Mouse (Mus musculus) gastrocnemius, postnatal 14 days (tissue): Measurements from ENCODE around the gene Lrrc37a. TPM values are rescaled to one million over a fixed set of nuclear protein-coding genes. Genes with fewer than 3 reads are reported as not detected.
"Not testable (repeated sequence)": the region's sequence is repeated elsewhere in the genome, so short reads cannot be mapped to it uniquely, and the experiment has no call there.

Experiments
- DNase-seq: peaks from one replicate; pipeline ENCODE4 v3.0.0; 2021; ENCODE audit warnings: mixed read lengths
- intact Hi-C: fragments of 180-260 bp; cut with DNase I; formaldehyde crosslinking; loops from one replicate; pipeline ENCODE4 v1.15.1; 2025; ENCODE audit warnings: low total_unique reads
- long read RNA-seq, 2 experiments: library from polyadenylated mRNA; stranded (forward); transcript quantifications; one replicate each; pipeline ENCODE4 v2.0.0; 2021
- total RNA-seq, 2 experiments: library from RNA; stranded (reverse); gene quantifications; 2 replicates each; pipeline ENCODE4 v1.2.3; 2021

Lrrc37a gene
- not detected for total RNA-seq
- long read RNA-seq, experiment 1: 0 reads
- long read RNA-seq, experiment 2: 0 reads

DNA sequence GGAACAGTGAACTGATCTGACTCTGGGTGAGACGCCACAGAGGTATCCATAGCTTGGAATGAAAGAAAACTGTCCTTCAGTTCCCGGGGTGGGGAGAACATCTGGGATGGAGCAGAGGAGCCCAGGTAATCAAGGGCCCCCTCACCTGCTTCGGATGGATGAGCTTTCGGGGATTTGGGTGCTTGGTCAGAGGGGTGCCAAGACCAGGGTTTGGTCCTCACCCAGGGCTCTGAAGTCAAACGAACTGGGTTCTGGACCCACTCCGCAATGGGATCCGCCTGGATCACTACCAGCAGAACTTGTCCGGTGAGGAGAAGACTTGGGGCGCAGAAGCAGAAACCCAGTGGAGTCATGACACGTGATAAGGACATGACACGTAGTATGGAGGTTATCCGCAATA is at the start of gene Lrrc37a:
Lrrc37a (minus strand) TSS at position 101 of the 400 bp plus-strand sequence.
- intact Hi-C loops: no loop called here
- DNase-seq: no peak

DNA sequence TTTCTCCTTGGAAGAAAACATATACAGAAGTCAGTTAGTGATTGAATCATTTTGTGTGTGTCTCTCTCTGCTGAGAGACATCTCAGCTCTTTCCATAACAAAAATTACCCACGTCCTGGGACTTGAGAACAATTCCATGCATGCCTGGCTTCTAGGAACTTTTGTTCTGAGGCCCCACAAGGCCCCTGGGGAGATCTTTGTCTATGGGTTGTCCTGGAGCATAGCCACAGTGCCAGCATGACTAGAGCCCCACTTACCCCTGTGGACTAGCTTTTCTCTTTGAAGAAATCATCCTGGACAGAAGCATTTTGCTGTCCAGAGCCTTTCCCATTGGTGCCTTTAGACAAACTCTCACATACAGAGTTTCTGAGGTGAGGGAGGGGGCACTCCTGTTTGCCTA is 30.6 kb upstream of the Lrrc37a start:
- intact Hi-C loops, DNase-seq: not testable (repeated sequence)

DNA sequence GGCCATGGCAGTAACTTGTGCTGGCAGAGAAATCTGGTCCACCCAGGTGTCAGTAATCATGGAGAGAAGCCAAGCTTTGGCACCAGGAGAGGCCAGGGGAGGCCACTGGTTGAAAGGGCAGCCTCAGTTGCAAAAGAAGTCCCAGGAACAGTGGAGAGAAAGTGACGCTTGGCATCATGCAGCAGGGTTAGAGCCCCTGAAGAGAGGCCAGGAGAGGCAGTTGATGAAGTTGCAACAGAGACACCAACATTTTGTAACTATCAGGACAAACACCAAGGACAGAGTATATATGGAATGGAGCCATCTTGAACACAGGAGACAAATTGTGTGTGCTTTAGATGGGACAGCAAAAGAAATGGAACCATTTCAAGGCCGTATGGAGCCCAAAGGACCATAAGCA is 7.7 kb upstream of the Lrrc37a start:
- no peak for DNase-seq
- intact Hi-C loops: no loop called here

GRCm38 (mm10) chr11:103464443-103464842 is 40.0 kb downstream of the Lrrc37a start:
- DNase-seq: no peak
- intact Hi-C loops: loop anchor here (10.0 kb wide), 1 partner anchor 110 kb away; no protein-coding TSS in a partner anchor

DNA sequence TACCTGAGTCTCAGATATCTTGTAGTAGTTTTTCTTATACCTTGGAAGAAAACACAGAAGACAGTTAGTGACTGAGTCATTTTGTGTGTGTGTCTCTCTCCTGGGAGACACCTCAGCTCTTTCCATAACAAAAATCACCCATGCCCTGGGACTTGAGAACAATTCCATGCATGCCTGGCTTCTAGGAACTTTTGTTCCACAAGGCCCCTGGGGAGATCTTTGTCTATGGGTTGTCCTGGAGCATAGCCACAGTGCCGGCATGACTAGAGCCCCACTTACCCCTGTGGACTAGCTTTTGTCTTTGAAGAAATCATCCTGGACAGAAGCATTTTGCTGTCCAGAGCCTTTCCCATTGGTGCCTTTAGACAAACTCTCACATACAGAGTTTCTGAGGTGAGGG is 53.3 kb downstream of the Lrrc37a start:
- intact Hi-C loops, DNase-seq: not testable (repeated sequence)

GRCm38 (mm10) chr11:103449721-103450120 is 54.7 kb downstream of the Lrrc37a start:
- intact Hi-C loops: not testable (repeated sequence)

DNA sequence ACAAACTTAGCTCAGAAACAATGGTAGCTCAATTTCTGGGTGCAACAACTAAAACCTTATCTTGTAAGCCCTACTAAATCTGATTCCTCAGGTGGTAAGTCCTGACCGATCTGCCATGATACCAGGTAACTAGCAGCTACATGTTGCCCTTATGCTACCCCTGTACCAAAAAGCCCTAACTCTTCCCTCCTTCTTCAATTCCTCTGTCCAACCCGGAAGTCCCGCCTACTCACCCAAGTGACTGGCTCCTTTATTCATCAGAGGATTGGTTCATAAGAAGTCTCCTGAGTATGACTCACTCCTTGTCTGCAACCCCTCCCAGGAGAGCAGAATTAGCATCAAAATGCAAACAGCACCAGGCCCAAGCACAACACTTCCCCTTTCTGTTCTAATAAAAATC is 60.7 kb downstream of the Lrrc37a start:
- DNase-seq: no peak
- intact Hi-C loops: no loop called here

More at GRCm38 (mm10) chr11:103449721-103450120, 54.7 kb downstream of the Lrrc37a start:
- DNase-seq: not testable (repeated sequence)

DNA sequence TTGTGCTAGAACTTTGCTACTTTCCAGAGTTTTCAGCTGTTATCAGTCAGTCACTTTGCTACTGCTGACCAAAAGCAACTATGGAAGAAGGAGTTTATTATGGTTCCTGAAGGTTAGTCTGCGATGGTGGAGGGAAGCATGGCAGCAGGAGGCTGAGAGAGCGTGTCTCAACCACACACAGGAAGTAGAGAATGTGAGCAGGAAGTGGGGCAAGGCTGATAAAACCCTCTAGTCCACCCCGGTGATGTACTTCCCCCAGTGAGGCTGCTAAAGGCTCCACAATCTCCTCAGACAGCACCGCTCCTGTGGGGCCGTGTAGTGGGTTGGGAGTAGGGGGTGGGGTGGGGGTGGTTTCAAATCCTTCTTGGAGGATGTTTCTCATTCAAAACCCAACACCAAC is 68.1 kb downstream of the Lrrc37a start:
- intact Hi-C loops: no loop called here
- no peak for DNase-seq

- DNase-seq: no peak
- intact Hi-C loops: no loop called here
Observed at GRCm38 (mm10) chr11:103425031-103425430, 79.4 kb downstream of the Lrrc37a start.

- no peak for DNase-seq
- intact Hi-C loops: no loop called here
Observed at GRCm38 (mm10) chr11:103419667-103420066, 84.7 kb downstream of the Lrrc37a start.

- no peak for DNase-seq
- intact Hi-C loops: no loop called here
Observed at GRCm38 (mm10) chr11:103419226-103419625, 85.2 kb downstream of the Lrrc37a start.

DNA sequence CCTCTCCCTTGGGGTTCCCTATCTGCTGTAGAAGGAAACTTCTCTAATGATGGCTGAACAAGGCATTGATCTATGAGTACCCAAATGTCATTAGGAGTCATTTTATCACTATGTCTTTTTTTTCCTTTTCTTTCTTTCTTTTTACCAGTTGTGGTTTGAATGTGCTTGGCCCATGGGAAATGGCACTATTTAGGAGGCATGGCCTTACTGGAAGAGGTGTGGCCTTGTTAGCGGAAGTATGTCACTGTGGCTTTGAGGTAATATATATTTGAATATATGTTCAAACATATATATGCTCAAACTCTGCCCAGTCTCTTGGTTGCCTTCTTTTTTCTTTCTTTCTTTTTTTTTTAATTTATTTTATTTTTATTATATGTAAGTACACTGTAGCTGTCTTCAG is 90.9 kb downstream of the Lrrc37a start:
- DNase-seq: no peak
- intact Hi-C loops: no loop called here

DNA sequence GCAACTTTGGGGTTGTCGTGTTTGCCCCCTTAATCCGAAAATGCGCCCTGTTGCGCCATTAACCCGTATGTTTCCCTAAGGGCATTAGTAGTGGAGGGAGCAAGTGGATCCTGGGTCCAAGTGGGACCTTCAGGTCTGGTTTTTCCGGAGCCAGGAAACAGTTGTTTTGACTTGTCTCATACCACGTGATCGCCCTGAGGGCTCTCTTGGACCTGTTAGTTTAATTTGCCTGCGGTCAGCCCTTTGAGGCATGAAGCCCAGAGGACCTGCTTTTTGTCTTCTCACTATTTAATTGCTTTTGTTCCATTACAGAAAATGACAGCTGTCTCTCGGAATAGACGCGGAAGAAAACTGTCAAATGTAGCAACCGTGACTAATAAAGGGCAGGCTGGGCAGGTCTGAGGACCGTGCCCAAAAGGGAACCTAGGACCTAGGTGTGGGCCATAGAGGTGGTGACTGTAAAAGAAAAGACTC is 91.4 kb downstream of the Lrrc37a start:
- no peak for DNase-seq
- intact Hi-C loops: no loop called here

DNA sequence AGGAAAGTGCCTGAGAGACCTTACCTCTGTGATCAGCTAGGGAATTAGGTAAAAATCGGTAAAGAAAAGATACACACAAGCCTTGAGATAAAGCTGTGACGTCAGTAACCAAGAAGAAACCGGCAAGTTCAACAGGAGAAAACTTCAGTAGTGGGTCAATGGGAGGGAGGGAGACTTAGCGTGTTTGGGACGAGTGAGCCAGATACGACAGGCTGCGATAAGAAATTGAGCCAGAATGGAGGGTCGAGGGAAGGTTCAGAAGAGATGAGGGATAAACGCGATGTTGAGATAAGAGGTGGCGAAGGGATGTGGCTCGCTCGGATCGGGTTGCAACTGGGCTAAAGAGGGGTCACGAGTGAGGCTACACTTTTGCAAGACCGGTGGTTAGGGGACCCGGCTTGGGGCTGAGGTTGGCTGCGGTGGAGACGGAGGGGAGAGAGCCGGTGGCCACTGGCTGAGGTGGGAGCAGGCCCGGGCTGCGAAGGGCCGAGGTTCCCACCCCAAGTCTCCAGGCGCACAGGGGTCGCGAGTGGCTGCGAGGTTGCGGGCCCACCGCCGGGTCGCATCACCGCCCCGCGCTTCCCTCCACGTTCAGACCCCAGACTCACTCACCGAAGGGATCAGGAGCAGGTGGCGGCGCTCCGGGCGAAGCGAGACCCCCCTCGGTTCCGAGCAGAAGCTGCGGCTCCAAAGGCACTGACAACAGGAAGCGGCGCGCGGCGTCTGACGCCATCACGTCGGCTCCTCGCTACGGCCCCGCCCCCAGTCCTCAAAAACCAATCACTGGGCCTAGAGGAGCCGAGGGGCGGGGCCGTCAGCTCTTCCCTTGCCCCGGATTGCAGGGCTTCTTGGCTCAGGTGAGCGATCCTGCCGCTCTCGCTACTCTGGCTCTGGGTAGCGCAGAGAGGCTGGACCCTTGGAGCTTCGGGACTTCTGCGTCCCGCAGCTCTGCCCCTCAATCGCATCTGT is 92.1 kb downstream of the Lrrc37a start, which contains the start of gene Plekhm1:
Plekhm1 (minus strand) TSS at position 707 of the 969 bp plus-strand sequence.
- peak; percentile 96 for DNase-seq
- intact Hi-C loops: no loop called here

DNA sequence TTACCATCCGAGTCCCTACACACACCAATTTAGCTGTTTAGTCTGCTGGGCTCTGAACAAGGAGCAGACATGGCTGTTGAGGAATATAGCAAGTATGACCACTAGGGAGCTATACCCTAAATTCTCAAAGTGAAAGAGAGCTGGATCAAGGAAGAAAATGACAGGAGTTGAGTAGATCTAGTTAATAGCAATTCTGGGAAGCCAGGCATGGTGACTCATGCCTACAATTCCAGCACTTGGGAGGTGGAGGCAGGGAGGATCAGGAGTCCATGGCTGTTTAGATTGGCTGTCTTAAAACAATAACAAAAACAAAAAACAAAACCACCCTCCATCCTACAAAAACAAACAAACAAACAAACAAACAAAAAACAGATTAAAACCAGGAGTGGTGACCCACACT is 93.1 kb downstream of the Lrrc37a start:
- DNase-seq: no peak
- intact Hi-C loops: no loop called here

GRCm38 (mm10) chr11:103408880-103409279 is 95.5 kb downstream of the Lrrc37a start:
- no peak for DNase-seq
- intact Hi-C loops: no loop called here

- intact Hi-C loops, DNase-seq: not testable (repeated sequence)
Observed at GRCm38 (mm10) chr11:103407136-103407535, 97.3 kb downstream of the Lrrc37a start.

DNA sequence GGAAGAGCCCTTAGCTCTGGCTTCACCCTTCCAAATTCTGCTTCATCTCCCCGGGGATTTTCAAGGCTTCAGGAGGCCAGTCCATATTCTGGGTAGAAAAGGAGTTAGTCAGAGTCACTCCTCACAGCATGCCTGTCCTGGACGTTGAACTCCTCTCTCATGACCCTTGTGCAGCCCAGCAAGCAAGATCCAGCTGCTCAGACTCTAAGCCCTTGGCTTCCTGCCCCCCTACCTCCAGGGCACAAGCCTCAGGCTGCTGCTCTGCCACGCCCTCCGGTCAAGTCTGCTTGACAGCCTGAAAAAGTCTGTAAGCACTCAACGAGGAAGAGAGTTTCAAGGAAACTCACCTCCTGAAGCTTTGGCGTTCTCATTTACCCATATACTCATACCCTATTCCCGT is 97.8 kb downstream of the Lrrc37a start:
- peak; percentile 21 for DNase-seq
- intact Hi-C loops: no loop called here

GRCm38 (mm10) chr11:103405814-103406213 is 98.6 kb downstream of the Lrrc37a start:
- DNase-seq: no peak
- intact Hi-C loops: no loop called here

GRCm38 (mm10) chr11:103404618-103405017 is 99.8 kb downstream of the Lrrc37a start:
- no peak for DNase-seq
- intact Hi-C loops: no loop called here

GRCm38 (mm10) chr11:103403776-103404175 is 100.6 kb downstream of the Lrrc37a start:
- intact Hi-C loops: no loop called here
- no peak for DNase-seq
